Mouse (Mus musculus) adipose tissue, adult 10 weeks (tissue): ENCODE measurements around the gene Supt20. TPM values are rescaled to one million over a fixed set of nuclear protein-coding genes. Genes with fewer than 3 reads are reported as not detected.

Experiments used
- polyA plus RNA-seq: library from polyadenylated mRNA; stranded (reverse); fragments of 350-450 nt; fragmentation: Illumina TruSeq; extraction: RNeasy Lipid Tissue Mini Kit (QIAGEN cat#74804); gene quantifications from one replicate; pipeline ENCODE4 v1.2.3, GENCODE M21; 2014; ENCODE audit warnings: low read depth, low replicate concordance

Supt20 gene
- 61.5 TPM for polyA plus RNA-seq

GRCm38 (mm10) chr3:54692202-54693055 is at the start of gene Supt20:
Gene Supt20 (plus strand): TSS chr3:54692807.

DNA sequence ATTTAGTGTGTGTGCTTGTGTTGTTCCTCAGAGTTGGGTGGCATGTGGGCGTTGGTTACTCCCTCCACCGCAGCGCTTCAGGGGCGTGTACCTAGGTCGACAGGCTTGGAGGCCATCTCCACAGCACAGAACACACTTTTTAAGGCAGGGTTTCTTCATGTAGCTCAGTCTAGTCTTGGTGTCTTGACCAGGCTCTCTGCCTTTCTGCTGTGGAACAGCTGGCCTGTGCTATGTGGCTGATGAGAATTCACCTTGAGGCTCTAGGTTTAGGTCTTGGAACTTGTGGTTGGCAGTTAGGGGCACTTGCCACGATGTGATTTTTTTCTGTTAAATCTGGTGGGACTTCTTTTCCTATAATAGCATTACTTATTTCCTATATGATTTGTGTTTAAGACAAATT is 21.6 kb downstream of the Supt20 start, which contains the start of gene Gm21958:
Gene Gm21958 (minus strand): TSS at position 101 of the 400 bp plus-strand sequence.

DNA sequence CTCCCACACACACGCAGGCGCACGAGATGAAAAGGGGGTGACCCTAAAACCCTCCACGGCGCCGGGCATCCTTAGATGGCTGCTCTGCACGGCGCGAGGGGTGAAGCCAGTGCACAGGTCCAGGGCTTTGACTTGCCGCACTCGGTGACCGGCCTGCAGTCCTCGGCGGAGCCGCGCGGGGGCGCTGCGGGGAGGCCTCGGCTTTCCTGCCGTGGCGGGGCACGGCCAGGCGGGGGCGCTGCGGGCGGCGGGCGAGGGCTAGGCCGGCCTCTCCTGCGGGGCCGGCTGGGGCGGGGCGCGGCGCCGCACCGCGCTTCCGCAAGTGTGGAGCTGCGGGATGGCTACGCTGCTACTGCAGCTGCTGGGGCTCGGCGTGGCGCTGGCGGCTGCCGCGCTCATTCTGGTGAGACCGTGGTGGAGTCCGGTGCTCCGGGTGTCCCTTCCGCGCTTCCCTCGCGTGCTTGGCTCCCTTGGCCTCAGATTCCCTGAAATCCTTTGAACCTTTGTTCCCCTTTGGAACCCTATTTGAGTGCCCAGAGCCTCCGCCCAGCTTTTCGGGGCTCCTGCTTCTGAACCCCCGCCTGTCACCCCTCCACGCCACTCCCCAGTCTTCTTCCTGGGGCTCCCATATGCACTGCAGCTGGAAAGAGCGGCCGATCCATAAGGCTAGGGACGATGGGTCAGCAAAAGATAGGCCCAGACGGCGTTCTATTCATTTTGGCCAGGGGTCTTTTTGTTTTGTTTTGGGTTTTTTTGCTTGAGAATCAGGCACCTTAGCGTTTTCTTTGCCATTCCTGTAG is 42.8 kb downstream of the Supt20 start, which contains the start of the genes Exosc8 and Alg5:
Gene Exosc8 (minus strand): TSS at position 147 of the 800 bp plus-strand sequence.
Gene Alg5 (plus strand): TSS at position 293 of the 800 bp plus-strand sequence.

GRCm38 (mm10) chr3:54755145-54756041 is 62.8 kb downstream of the Supt20 start, which contains the start of gene Smad9:
Gene Smad9 (plus strand): TSS chr3:54755582.

Other genes with a start within 250 kb of the Supt20 start
- not detected for gene Gm21958, start 21.5 kb downstream of the Supt20 start, polyA plus RNA-seq
- 24.2 TPM for gene Exosc8, start 42.6 kb downstream of the Supt20 start, polyA plus RNA-seq
- 39.5 TPM for gene Alg5, start 42.7 kb downstream of the Supt20 start, polyA plus RNA-seq
- gene Smad9, start 62.8 kb downstream of the Supt20 start, polyA plus RNA-seq, result 0.72 TPM
- 22.5 TPM for gene Rfxap, start 115.0 kb downstream of the Supt20 start, polyA plus RNA-seq
- gene Sertm1, start 223.1 kb downstream of the Supt20 start, polyA plus RNA-seq, result not detected